Mouse (Mus musculus) CH12.LX (cell line): ENCODE measurements at regions not wholly inside any gene's neighbourhood (a gene's known extent, or its start where the extent isn't known, plus 50 kb on each side); places are given as distances from the start of the nearest gene placed in this dataset.
A peak's percentile ranks its signal among the peaks of the same experiment; 100 is the strongest.

Source experiments
- DNase-seq: peaks from one replicate; pipeline ENCODE4 v3.0.0-alpha.2; 2013; ENCODE audit errors: extremely low read depth
- H3K27ac ChIP-seq: 2 replicates; pipeline ENCODE4 v1.5.1; 2012; ENCODE audit warnings: low read depth, mild to moderate bottlenecking, control low read depth, moderate library complexity; ENCODE audit not compliant: insufficient read depth
- H3K27me3 ChIP-seq: replicated peaks from 2 replicates; pipeline ENCODE3; 2012; ENCODE audit warnings: inconsistent platforms
- H3K36me3 ChIP-seq, 2 experiments: replicated peaks in 1 of 2; 2 replicates each; pipeline versions ENCODE3 to v1.6.1; 2012; ENCODE audit warnings: inconsistent platforms in 1 of 2, low read length in 1 of 2, mild to moderate bottlenecking in 1 of 2, mixed read lengths in 1 of 2, moderate library complexity in 1 of 2; ENCODE audit not compliant: control insufficient read depth in 1 of 2, insufficient read depth in 1 of 2
- H3K4me1 ChIP-seq, 2 experiments: 2 replicates each; pipeline ENCODE4 v1.6.1; 2012; ENCODE audit warnings: inconsistent platforms in 1 of 2, moderate library complexity in 1 of 2; ENCODE audit not compliant: insufficient read depth in 2 of 2, control insufficient read depth in 1 of 2
- H3K4me2 ChIP-seq: 2 replicates; pipeline ENCODE4 v1.6.1; 2012; ENCODE audit warnings: low read depth, mild to moderate bottlenecking, control low read depth; ENCODE audit not compliant: poor library complexity, insufficient read depth, severe bottlenecking
- H3K4me3 ChIP-seq, 3 experiments: fragments of 150-350 bp in 1 of 3; sonication (generic) in 1 of 3; replicated peaks in 1 of 3; 2 replicates each; pipeline versions ENCODE3 to v1.5.1; 2011 to 2012; ENCODE audit warnings: low read depth in 2 of 3, low read length in 2 of 3, mild to moderate bottlenecking in 2 of 3, moderate library complexity in 2 of 3, control low read depth in 1 of 3, improper control_type of control experiment in 1 of 3, inconsistent platforms in 1 of 3, mixed read lengths in 1 of 3; ENCODE audit not compliant: poor library complexity in 1 of 3
- H3K79me2 ChIP-seq: replicated peaks from 2 replicates; pipeline ENCODE4 v1.6.1; 2012; ENCODE audit warnings: mild to moderate bottlenecking, moderate library complexity; ENCODE audit not compliant: control insufficient read depth, poor library complexity, insufficient read depth, severe bottlenecking; ENCODE audit errors: extremely low read depth
- H3K9ac ChIP-seq: 2 replicates; pipeline ENCODE4 v1.6.1; 2012; ENCODE audit warnings: low read depth, mild to moderate bottlenecking, control low read depth, moderate library complexity; ENCODE audit not compliant: insufficient read depth
- H3K9me3 ChIP-seq: replicated peaks from 2 replicates; pipeline ENCODE3; 2012; ENCODE audit warnings: low read length, inconsistent platforms, mixed read lengths
- BHLHE40 ChIP-seq: IDR thresholded peaks from 2 replicates; pipeline ENCODE4 v1.6.1; 2011; ENCODE audit warnings: mild to moderate bottlenecking, low read depth, low read length, improper control_type of control experiment
- CTCF ChIP-seq, 2 experiments: IDR thresholded peaks in 1 of 2; conservative IDR thresholded peaks in 1 of 2; 2 replicates each; pipeline ENCODE4 v1.5.1; 2011 to 2012; ENCODE audit warnings: low read depth in 2 of 2, low read length in 2 of 2, improper control_type of control experiment in 1 of 2, inconsistent platforms in 1 of 2, mild to moderate bottlenecking in 1 of 2, moderate library complexity in 1 of 2
- E2F4 ChIP-seq: IDR thresholded peaks from 2 replicates; pipeline ENCODE4 v1.6.1; 2011; ENCODE audit warnings: low read depth, low read length, improper control_type of control experiment; ENCODE audit not compliant: insufficient replicate concordance
- IRF4 ChIP-seq: IDR thresholded peaks from 2 replicates; pipeline ENCODE4 v1.6.1; 2014; ENCODE audit warnings: low read depth, mild to moderate bottlenecking, inconsistent platforms, low read length, improper control_type of control experiment
- JUN ChIP-seq: IDR thresholded peaks from 2 replicates; pipeline ENCODE4 v1.6.1; 2011; ENCODE audit warnings: low read depth, mild to moderate bottlenecking, low read length, improper control_type of control experiment, moderate library complexity; ENCODE audit not compliant: insufficient read depth
- JUND ChIP-seq: conservative IDR thresholded peaks from 2 replicates; pipeline ENCODE4 v1.6.1; 2011; ENCODE audit warnings: low read depth, low read length, improper control_type of control experiment
- MAFK ChIP-seq: IDR thresholded peaks from 2 replicates; pipeline ENCODE4 v1.6.1; 2011; ENCODE audit warnings: low read length, improper control_type of control experiment; ENCODE audit not compliant: insufficient replicate concordance
- MAX ChIP-seq: IDR thresholded peaks from 2 replicates; pipeline ENCODE4 v1.6.1; 2011; ENCODE audit warnings: low read length, improper control_type of control experiment
- MAZ ChIP-seq: IDR thresholded peaks from 2 replicates; pipeline ENCODE4 v1.6.1; 2012; ENCODE audit warnings: low read depth, mild to moderate bottlenecking, inconsistent platforms, low read length, improper control_type of control experiment, moderate library complexity
- MXI1 ChIP-seq: IDR thresholded peaks from 2 replicates; pipeline ENCODE4 v1.6.1; 2011; ENCODE audit warnings: mild to moderate bottlenecking, low read depth, low read length, improper control_type of control experiment
- MYC ChIP-seq: IDR thresholded peaks from 2 replicates; pipeline ENCODE4 v1.6.1; 2011; ENCODE audit warnings: low read depth, mild to moderate bottlenecking, improper control_type of control experiment, low read length
- NELFE ChIP-seq: IDR thresholded peaks from 2 replicates; pipeline ENCODE4 v1.6.1; 2011; ENCODE audit warnings: low read depth, low read length, improper control_type of control experiment
- PAX5 ChIP-seq: IDR thresholded peaks from 2 replicates; pipeline ENCODE4 v1.6.1; 2012; ENCODE audit warnings: low read length, inconsistent platforms, mixed read lengths
- POLR2A ChIP-seq: IDR thresholded peaks from 2 replicates; pipeline ENCODE4 v1.6.1; 2011; ENCODE audit warnings: low read depth, mild to moderate bottlenecking, improper control_type of control experiment, low read length
- POLR2AphosphoS2 ChIP-seq: IDR thresholded peaks from 2 replicates; pipeline ENCODE4 v1.6.1; 2011; ENCODE audit warnings: low read depth, low read length, improper control_type of control experiment
- RAD21 ChIP-seq: IDR thresholded peaks from 2 replicates; pipeline ENCODE4 v1.6.1; 2011; ENCODE audit warnings: low read depth, mild to moderate bottlenecking, low read length, improper control_type of control experiment, moderate library complexity
- RCOR1 ChIP-seq: conservative IDR thresholded peaks from 2 replicates; pipeline ENCODE4 v1.6.1; 2012; ENCODE audit warnings: low read depth, mild to moderate bottlenecking, inconsistent platforms, low read length, improper control_type of control experiment
- TCF12 ChIP-seq: IDR thresholded peaks from 2 replicates; pipeline ENCODE4 v1.6.1; 2014; ENCODE audit warnings: low read depth, mild to moderate bottlenecking, inconsistent platforms, low read length, improper control_type of control experiment
- UBTF ChIP-seq: IDR thresholded peaks from 2 replicates; pipeline ENCODE4 v1.6.1; 2012; ENCODE audit warnings: low read depth, mild to moderate bottlenecking, inconsistent platforms, low read length, improper control_type of control experiment, moderate library complexity
- USF1 ChIP-seq: IDR thresholded peaks from 2 replicates; pipeline ENCODE4 v1.6.1; 2014; ENCODE audit warnings: low read depth, mild to moderate bottlenecking, inconsistent platforms, low read length, improper control_type of control experiment
- ZMIZ1 ChIP-seq: IDR thresholded peaks from 2 replicates; pipeline ENCODE4 v1.6.1; 2012; ENCODE audit warnings: low read depth, mild to moderate bottlenecking, inconsistent platforms, low read length, improper control_type of control experiment
- dilution Hi-C: fragments of 300-500 bp; cut with MboI; formaldehyde crosslinking; loops from 2 replicates; pipeline ENCODE4 v1.14.3; 2020; ENCODE audit warnings: low sequenced_read_pairs; ENCODE audit not compliant: extremely low pct_unique_long_range_greater_than_20kb, extremely low pct_ligation_motif_present
- in situ Hi-C: fragments of 300-500 bp; cut with MboI; formaldehyde crosslinking; loops from 3 replicates; pipeline ENCODE4 v1.14.3; 2019; ENCODE audit warnings: low sequenced_read_pairs, low pct_ligation_motif_present, low pct_unique_long_range_greater_than_20kb, mixed read lengths

GRCm38 (mm10) chr13:30607343-30607742, 52.5 kb upstream of the Dusp22 start (continued):
- no peak for TF ChIP-seq ZMIZ1

- H3K79me2 ChIP-seq, result no peaks in the 10 kb centered on the region
- no peaks in the 10 kb centered on the region for H3K27me3 ChIP-seq
- H3K4me1 ChIP-seq, result peaks cover 35 to 72% of the 10 kb centered on the region in 2 experiments
- no peaks in the 10 kb centered on the region for H3K36me3 ChIP-seq
- H3K4me2 ChIP-seq, result peak overlapping the region; percentile 80; the same call in 1 of the 2 replicates
- no peak overlapping the region for H3K4me3 ChIP-seq
- no peaks in the 10 kb centered on the region for H3K9me3 ChIP-seq
- H3K9ac ChIP-seq, result peak overlapping the region; percentile 1; the same call in 1 of the 2 replicates
- in situ Hi-C loops (loop anchor here (10.0 kb wide), 2 partner anchors 107 to 147 kb away; no protein-coding TSS in a partner anchor), dilution Hi-C loops (no loop called here)
- DNase-seq, result no peak
- 0 out of 2 replicates have a peak overlapping the region, but pooled peaks have one; percentile 33 for H3K27ac ChIP-seq
- TF ChIP-seq MYC, result no peak
- TF ChIP-seq TCF12, result no peak
- TF ChIP-seq E2F4, result no peak
- TF ChIP-seq RCOR1, result no peak
- TF ChIP-seq MAFK, result no peak
These were observed 51.9 kb upstream of the Dusp22 start for GRCm38 (mm10) chr13:30607881-30608280.

- in situ Hi-C loops, result loop anchor here (10.0 kb wide), 2 partner anchors 105 to 145 kb away; no protein-coding TSS in a partner anchor
- dilution Hi-C loops, result no loop called here
- DNase-seq, result no peak
These were observed 50.0 kb upstream of the Dusp22 start for GRCm38 (mm10) chr13:30609784-30610183.

More at GRCm38 (mm10) chr13:30609784-30610183, 50.0 kb upstream of the Dusp22 start:
- TF ChIP-seq JUND, result peak; percentile 44; the same call in 1 of the 2 replicates
- no peak for TF ChIP-seq MAZ
- no peak for TF ChIP-seq BHLHE40
- peak; percentile 44 for TF ChIP-seq JUN
- no peak for TF ChIP-seq CTCF (conservative IDR thresholded peaks at IDR 0.05 in 1 of 2, IDR thresholded peaks at IDR 0.05 in 1 of 2; ENCODE audit: low read depth in 2 of 2, low read length in 2 of 2)
- 0 out of 2 replicates have a peak, but pooled peaks have one; percentile 4 for TF ChIP-seq TCF12
- TF ChIP-seq NELFE, result no peak
- no peak for TF ChIP-seq RAD21
- no peak for TF ChIP-seq MAFK
- TF ChIP-seq IRF4, result peak; percentile 25; the same call in 1 of the 2 replicates
- no peak for TF ChIP-seq MAX
- TF ChIP-seq USF1, result no peak
- no peak for TF ChIP-seq POLR2A
- no peak for TF ChIP-seq UBTF
- TF ChIP-seq PAX5, result no peak
- TF ChIP-seq POLR2AphosphoS2, result no peak
- TF ChIP-seq MXI1, result no peak
- no peak overlapping the region for H3K9ac ChIP-seq
- H3K27ac ChIP-seq, result no peak overlapping the region
- peaks cover 30 to 53% of the 10 kb centered on the region in 2 experiments for H3K4me1 ChIP-seq
- no peaks in the 10 kb centered on the region for H3K27me3 ChIP-seq
- H3K79me2 ChIP-seq, result no peaks in the 10 kb centered on the region
- H3K4me3 ChIP-seq, result no peak overlapping the region
- no peaks in the 10 kb centered on the region for H3K36me3 ChIP-seq
- no peaks in the 10 kb centered on the region for H3K9me3 ChIP-seq
- H3K4me2 ChIP-seq, result no peak overlapping the region
